Mouse (Mus musculus) heart, postnatal 4 days (tissue): ENCODE results near the gene Sgcb. TPM values are rescaled to one million over a fixed set of nuclear protein-coding genes. Genes with fewer than 3 reads are reported as not detected.
A peak's percentile ranks its signal among the peaks of the same experiment; 100 is the strongest.

ENCODE experiments used
- DNase-seq: peaks from one replicate; pipeline ENCODE4 v3.0.0; 2021
- total RNA-seq, 2 experiments: library from RNA; stranded (reverse); gene quantifications; 2 replicates each; pipeline ENCODE4 v1.2.3; 2021

The Sgcb gene
- total RNA-seq, result 10 to 100 TPM; 58.7 to 61.2 TPM

- DNase-seq, result peak; percentile 92
Measured at GRCm38 (mm10) chr5:73647261-73647900, at the start of gene Sgcb. Sgcb (minus strand) TSS chr5:73647790.

GRCm38 (mm10) chr5:73694254-73695015 is 46.8 kb upstream of the Sgcb start:
- no peak for DNase-seq

- DNase-seq, result no peak
Measured at GRCm38 (mm10) chr5:73693778-73694177, 46.2 kb upstream of the Sgcb start.

- no peak for DNase-seq
Measured at GRCm38 (mm10) chr5:73691723-73692520, 44.3 kb upstream of the Sgcb start.

- peak; percentile 43 for DNase-seq
Measured at GRCm38 (mm10) chr5:73690146-73690545, 42.6 kb upstream of the Sgcb start.

GRCm38 (mm10) chr5:73688576-73688975 is 41.0 kb upstream of the Sgcb start:
- DNase-seq, result no peak

GRCm38 (mm10) chr5:73686149-73686548 is 38.6 kb upstream of the Sgcb start:
- peak; percentile 54 for DNase-seq

- DNase-seq, result no peak
Measured at GRCm38 (mm10) chr5:73683706-73684409, 36.3 kb upstream of the Sgcb start.

GRCm38 (mm10) chr5:73683221-73683620 is 35.6 kb upstream of the Sgcb start:
- no peak for DNase-seq

- no peak for DNase-seq
Measured at GRCm38 (mm10) chr5:73676626-73677025, 29.0 kb upstream of the Sgcb start.

- no peak for DNase-seq
Measured at GRCm38 (mm10) chr5:73675604-73676003, 28.0 kb upstream of the Sgcb start.

- DNase-seq, result no peak
Measured at GRCm38 (mm10) chr5:73669386-73669785, 21.8 kb upstream of the Sgcb start.

- no peak for DNase-seq
Measured at GRCm38 (mm10) chr5:73667877-73668276, 20.3 kb upstream of the Sgcb start.

GRCm38 (mm10) chr5:73666695-73667094 is 19.1 kb upstream of the Sgcb start:
- DNase-seq, result no peak

GRCm38 (mm10) chr5:73651855-73652201 is 4.2 kb upstream of the Sgcb start:
- DNase-seq, result no peak

GRCm38 (mm10) chr5:73651061-73651854 is 3.7 kb upstream of the Sgcb start, which contains the start of gene Spata18:
Spata18 (plus strand) TSS chr5:73651379.
- DNase-seq, result peak; percentile 61

- peak; percentile 29 for DNase-seq
Measured at GRCm38 (mm10) chr5:73650365-73650964, 2.9 kb upstream of the Sgcb start.

- DNase-seq, result peak; percentile 48
Measured at GRCm38 (mm10) chr5:73642091-73642490, 5.5 kb downstream of the Sgcb start.

GRCm38 (mm10) chr5:73641058-73641457 is 6.5 kb downstream of the Sgcb start:
- DNase-seq, result no peak

- no peak for DNase-seq
Measured at GRCm38 (mm10) chr5:73637337-73638107, 10.1 kb downstream of the Sgcb start.
